Mouse (Mus musculus) limb, embryonic 14.5 days (tissue): ENCODE measurements around the gene Kmt5c. TPM values are rescaled to one million over a fixed set of nuclear protein-coding genes. Genes with fewer than 3 reads are reported as not detected.
"Not testable (repeated sequence)": the region's sequence is repeated elsewhere in the genome, so short reads cannot be mapped to it uniquely, and the experiment has no call there.

ENCODE experiments used
- ATAC-seq: fragments of 200-750 bp; cut with Nextera tagmentation; 2 replicates; pipeline ENCODE4 v1.8.0; 2017; ENCODE audit warnings: low read depth, moderate number of reproducible peaks, moderate TSS enrichment; ENCODE audit not compliant: low FRiP score
- DNase-seq: peaks from one replicate; pipeline ENCODE4 v3.0.0-alpha.2; 2015; ENCODE audit warnings: low spot score
- H3K27ac ChIP-seq: fragments of 300-500 bp; sonication (generic); replicated peaks from 2 replicates; pipeline ENCODE4 v1.5.1; 2014; ENCODE audit warnings: low read depth, mild to moderate bottlenecking, low read length, moderate library complexity, mixed read lengths
- H3K27me3 ChIP-seq: fragments of 300-500 bp; sonication (generic); 2 replicates; pipeline ENCODE4 v1.6.1; 2014; ENCODE audit warnings: low read length, mixed read lengths; ENCODE audit not compliant: control insufficient read depth, insufficient read depth
- H3K36me3 ChIP-seq: fragments of 300-500 bp; sonication (generic); 2 replicates; pipeline ENCODE4 v1.6.1; 2014; ENCODE audit warnings: mild to moderate bottlenecking, low read length, moderate library complexity, mixed read lengths; ENCODE audit not compliant: control insufficient read depth, insufficient read depth
- H3K4me1 ChIP-seq: fragments of 300-500 bp; sonication (generic); 2 replicates; pipeline ENCODE4 v1.6.1; 2014; ENCODE audit warnings: antibody characterized with exemption, low read length, mixed read lengths; ENCODE audit not compliant: control insufficient read depth, insufficient read depth
- H3K4me2 ChIP-seq: fragments of 300-500 bp; sonication (generic); replicated peaks from 2 replicates; pipeline ENCODE4 v1.6.1; 2014; ENCODE audit warnings: low read depth, mild to moderate bottlenecking, low read length, moderate library complexity; ENCODE audit not compliant: severe bottlenecking
- H3K4me3 ChIP-seq: fragments of 300-500 bp; sonication (generic); replicated peaks from 2 replicates; pipeline ENCODE4 v1.5.1; 2014; ENCODE audit warnings: low read length
- H3K9ac ChIP-seq: fragments of 300-500 bp; sonication (generic); 2 replicates; pipeline ENCODE4 v1.6.1; 2014; ENCODE audit warnings: mild to moderate bottlenecking, low read depth, low read length, moderate library complexity; ENCODE audit not compliant: severe bottlenecking
- H3K9me3 ChIP-seq: fragments of 300-500 bp; sonication (generic); 2 replicates; pipeline ENCODE4 v1.6.1; 2016; ENCODE audit warnings: low read length; ENCODE audit not compliant: control insufficient read depth
- POLR2A ChIP-seq: fragments of 200-500 bp; IDR thresholded peaks from 2 replicates; pipeline ENCODE4 v1.8.0; 2012; ENCODE audit warnings: inconsistent platforms, mild to moderate bottlenecking, moderate library complexity, borderline replicate concordance; ENCODE audit not compliant: insufficient read depth, insufficient read length; ENCODE audit errors: extremely low read depth
- WGBS: fragments of 180-500 bp; shearing (Covaris S2); extraction: QIAGEN DNeasy Blood & Tissue Kit; methylation state at CpG from one replicate; pipeline ENCODE4 v1.1.7; 2014; 5-methylcytosine and 5-hydroxymethylcytosine counted together
- polyA plus RNA-seq, 2 experiments: library from polyadenylated mRNA; depleted of rRNA in 1 of 2; stranded (reverse) in 1 of 2; unstranded in 1 of 2; fragments of >200 nt; fragmentation: Nextera tagmentation in 1 of 2; extraction: Ambion mirVana in 1 of 2; gene quantifications; 2 replicates each; pipeline versions ENCODE4 v1.2.1 to v1.2.3; 2012 to 2014

Kmt5c gene
- polyA plus RNA-seq, 2 experiments: 44.4 to 161 TPM

- peak within 1 kb of the TSS; percentile 92 for H3K27ac ChIP-seq
- H3K4me1 ChIP-seq: peaks cover 15% of the 10 kb centered on the region
- peak; percentile 99 for TF ChIP-seq POLR2A
- 2% methylated on average over 54 of the region's 54 CpGs for WGBS
- no peaks in the 10 kb centered on the region for H3K27me3 ChIP-seq
- H3K4me3 ChIP-seq: peak within 1 kb of the TSS; percentile 91
- DNase-seq: peak; percentile 98
- peaks cover 37% of the 10 kb centered on the region for H3K36me3 ChIP-seq
- peak within 1 kb of the TSS; percentile 83 for H3K4me2 ChIP-seq
- ATAC-seq: peak; percentile 91
- H3K9me3 ChIP-seq: no peaks in the 10 kb centered on the region
- H3K9ac ChIP-seq: peak within 1 kb of the TSS; percentile 97
Measured at GRCm38 (mm10) chr7:4792278-4793212, 52.6 kb downstream of the Kmt5c start, which contains the start of gene Rpl28. Gene Rpl28, plus strand, starts transcription at chr7:4792874.

GRCm38 (mm10) chr7:4793248-4793647, 53.3 kb downstream of the Kmt5c start:
- H3K27ac ChIP-seq: peak overlapping the region; percentile 92
- peaks cover 43% of the 10 kb centered on the region for H3K36me3 ChIP-seq
- H3K4me2 ChIP-seq: peak overlapping the region; percentile 83
- DNase-seq, H3K27me3 ChIP-seq, H3K9me3 ChIP-seq, ATAC-seq: not testable (repeated sequence)
- peak overlapping the region; percentile 91 for H3K4me3 ChIP-seq
- WGBS: under 1% methylated on average over 31 of the region's 31 CpGs
- H3K4me1 ChIP-seq: peaks cover 13% of the 10 kb centered on the region
- H3K9ac ChIP-seq: peak overlapping the region; percentile 97

- Histone ChIP-seq H3K27me3 (no peaks in the 10 kb centered on the region), H3K27ac (peak overlapping the region; percentile 92; the same call in 1 of the 2 replicates), H3K9ac (peak overlapping the region; percentile 97), H3K36me3 (peaks cover 43% of the 10 kb centered on the region), H3K9me3 (no peaks in the 10 kb centered on the region), H3K4me1 (peaks cover 9% of the 10 kb centered on the region; the same call in 1 of the 2 replicates), H3K4me2 (peak overlapping the region; percentile 83), H3K4me3 (peak overlapping the region; percentile 91)
- WGBS: 44% methylated on average over 4 of the region's 4 CpGs
- DNase-seq (no peak), ATAC-seq (no peak)
- TF ChIP-seq POLR2A: no peak
Measured at GRCm38 (mm10) chr7:4793674-4794073, 53.8 kb downstream of the Kmt5c start.

GRCm38 (mm10) chr7:4794631-4795168, 54.8 kb downstream of the Kmt5c start:
- WGBS: 87% methylated on average over 3 of the region's 3 CpGs
- H3K9me3 ChIP-seq: no peaks in the 10 kb centered on the region
- no peak overlapping the region for H3K4me3 ChIP-seq
- no peak for TF ChIP-seq POLR2A
- DNase-seq (no peak), ATAC-seq (no peak)
- no peaks in the 10 kb centered on the region for H3K27me3 ChIP-seq
- H3K9ac ChIP-seq: no peak overlapping the region
- H3K36me3 ChIP-seq: peaks cover 43% of the 10 kb centered on the region
- H3K4me1 ChIP-seq: peaks cover 9% of the 10 kb centered on the region; the same call in 1 of the 2 replicates
- no peak overlapping the region for H3K4me2 ChIP-seq
- H3K27ac ChIP-seq: no peak overlapping the region

GRCm38 (mm10) chr7:4795767-4796433, 56.0 kb downstream of the Kmt5c start:
- no peak overlapping the region for H3K9ac ChIP-seq
- H3K27me3 ChIP-seq: no peaks in the 10 kb centered on the region
- peaks cover 43% of the 10 kb centered on the region for H3K36me3 ChIP-seq
- peak; percentile 32 for DNase-seq
- ATAC-seq: 0 out of 2 replicates have a peak, but pooled peaks have one; percentile 3
- peaks cover 9% of the 10 kb centered on the region; the same call in 1 of the 2 replicates for H3K4me1 ChIP-seq
- H3K4me3 ChIP-seq: no peak overlapping the region
- WGBS: 68% methylated on average over 7 of the region's 7 CpGs
- H3K27ac ChIP-seq: no peak overlapping the region
- TF ChIP-seq POLR2A: no peak
- no peaks in the 10 kb centered on the region for H3K9me3 ChIP-seq
- no peak overlapping the region for H3K4me2 ChIP-seq

Other genes starting within 250 kb of the Kmt5c start
- gene Ppp1r12c, start 238.4 kb upstream of the Kmt5c start, polyA plus RNA-seq (2012; rRNA removed): 89.6 and 103 TPM in 2 replicates
- gene Ppp1r12c, start 238.4 kb upstream of the Kmt5c start, polyA plus RNA-seq (2014; fragmentation: Nextera tagmentation; extraction: Ambion mirVana): 59.1 and 68.6 TPM in 2 replicates
- 99.8 and 238 TPM in 2 replicates for gene Tnnt1, start 223.7 kb upstream of the Kmt5c start, polyA plus RNA-seq (2012; rRNA removed)
- gene Tnnt1, start 223.7 kb upstream of the Kmt5c start, polyA plus RNA-seq (2014; fragmentation: Nextera tagmentation; extraction: Ambion mirVana): 241 and 300 TPM in 2 replicates
- gene Tnni3, start 215.9 kb upstream of the Kmt5c start, polyA plus RNA-seq (2012; rRNA removed): 10.6 and 11.1 TPM in 2 replicates
- 2.8 and 2.9 TPM in 2 replicates for gene Tnni3, start 215.9 kb upstream of the Kmt5c start, polyA plus RNA-seq (2014; fragmentation: Nextera tagmentation; extraction: Ambion mirVana)
- gene Dnaaf3, start 207.7 kb upstream of the Kmt5c start, polyA plus RNA-seq (2012; rRNA removed): 8.3 and 9.5 TPM in 2 replicates
- gene Dnaaf3, start 207.7 kb upstream of the Kmt5c start, polyA plus RNA-seq (2014; fragmentation: Nextera tagmentation; extraction: Ambion mirVana): 0.61 and 1.1 TPM in 2 replicates
- 3.9 and 4.2 TPM in 2 replicates for gene Syt5, start 192.6 kb upstream of the Kmt5c start, polyA plus RNA-seq (2012; rRNA removed)
- gene Syt5, start 192.6 kb upstream of the Kmt5c start, polyA plus RNA-seq (2014; fragmentation: Nextera tagmentation; extraction: Ambion mirVana): 3.4 and 4.3 TPM in 2 replicates
- gene Ptprh, start 136.1 kb upstream of the Kmt5c start, polyA plus RNA-seq (2012; rRNA removed): 0.03 and 0.26 TPM in 2 replicates
- gene Ptprh, start 136.1 kb upstream of the Kmt5c start, polyA plus RNA-seq (2014; fragmentation: Nextera tagmentation; extraction: Ambion mirVana): not detected in 2 replicates
- gene Tmem86b, start 108.7 kb upstream of the Kmt5c start, polyA plus RNA-seq (2012; rRNA removed): 17.2 and 23.1 TPM in 2 replicates
- 1.4 and 2.3 TPM in 2 replicates for gene Tmem86b, start 108.7 kb upstream of the Kmt5c start, polyA plus RNA-seq (2014; fragmentation: Nextera tagmentation; extraction: Ambion mirVana)
- 86.9 and 112 TPM in 2 replicates for gene Ppp6r1, start 81.1 kb upstream of the Kmt5c start, polyA plus RNA-seq (2012; rRNA removed)
- 7.9 and 8.7 TPM in 2 replicates for gene Ppp6r1, start 81.1 kb upstream of the Kmt5c start, polyA plus RNA-seq (2014; fragmentation: Nextera tagmentation; extraction: Ambion mirVana)
- 55.6 and 72.9 TPM in 2 replicates for gene Hspbp1, start 55.0 kb upstream of the Kmt5c start, polyA plus RNA-seq (2012; rRNA removed)
- 77.5 and 82.5 TPM in 2 replicates for gene Hspbp1, start 55.0 kb upstream of the Kmt5c start, polyA plus RNA-seq (2014; fragmentation: Nextera tagmentation; extraction: Ambion mirVana)
- gene Brsk1, start 49.5 kb upstream of the Kmt5c start, polyA plus RNA-seq (2012; rRNA removed): 26.4 and 33.0 TPM in 2 replicates
- 1.3 and 1.7 TPM in 2 replicates for gene Brsk1, start 49.5 kb upstream of the Kmt5c start, polyA plus RNA-seq (2014; fragmentation: Nextera tagmentation; extraction: Ambion mirVana)
- 0.17 and 0.24 TPM in 2 replicates for gene Tmem150b, start 14.9 kb upstream of the Kmt5c start, polyA plus RNA-seq (2012; rRNA removed)
- 0.17 and 0.46 TPM in 2 replicates for gene Tmem150b, start 14.9 kb upstream of the Kmt5c start, polyA plus RNA-seq (2014; fragmentation: Nextera tagmentation; extraction: Ambion mirVana)
- 91.7 and 127 TPM in 2 replicates for gene Cox6b2, start 13.0 kb downstream of the Kmt5c start, polyA plus RNA-seq (2012; rRNA removed)
- 44.7 and 48.9 TPM in 2 replicates for gene Cox6b2, start 13.0 kb downstream of the Kmt5c start, polyA plus RNA-seq (2014; fragmentation: Nextera tagmentation; extraction: Ambion mirVana)
- 0.03 TPM in 1 of 2 replicates, not detected in the other for gene Fam71e2, start 31.2 kb downstream of the Kmt5c start, polyA plus RNA-seq (2012; rRNA removed)
- gene Fam71e2, start 31.2 kb downstream of the Kmt5c start, polyA plus RNA-seq (2014; fragmentation: Nextera tagmentation; extraction: Ambion mirVana): not detected in 2 replicates
- gene Il11, start 42.7 kb downstream of the Kmt5c start, polyA plus RNA-seq (2012; rRNA removed): 0.33 and 0.63 TPM in 2 replicates
- gene Il11, start 42.7 kb downstream of the Kmt5c start, polyA plus RNA-seq (2014; fragmentation: Nextera tagmentation; extraction: Ambion mirVana): 0.22 TPM in 1 of 2 replicates, not detected in the other
- not detected in 2 replicates for gene Tmem190, start 42.8 kb downstream of the Kmt5c start, polyA plus RNA-seq (2012; rRNA removed)
- not detected in 2 replicates for gene Tmem190, start 42.8 kb downstream of the Kmt5c start, polyA plus RNA-seq (2014; fragmentation: Nextera tagmentation; extraction: Ambion mirVana)
- 10.1 and 15.2 TPM in 2 replicates for gene Tmem238, start 49.5 kb downstream of the Kmt5c start, polyA plus RNA-seq (2012; rRNA removed)
- gene Tmem238, start 49.5 kb downstream of the Kmt5c start, polyA plus RNA-seq (2014; fragmentation: Nextera tagmentation; extraction: Ambion mirVana): 8.1 and 9.6 TPM in 2 replicates
- gene Rpl28, start 52.8 kb downstream of the Kmt5c start, polyA plus RNA-seq (2012; rRNA removed): 486 and 665 TPM in 2 replicates
- gene Rpl28, start 52.8 kb downstream of the Kmt5c start, polyA plus RNA-seq (2014; fragmentation: Nextera tagmentation; extraction: Ambion mirVana): 253 and 275 TPM in 2 replicates
- gene Ube2s, start 72.5 kb downstream of the Kmt5c start, polyA plus RNA-seq (2012; rRNA removed): 515 and 618 TPM in 2 replicates
- gene Ube2s, start 72.5 kb downstream of the Kmt5c start, polyA plus RNA-seq (2014; fragmentation: Nextera tagmentation; extraction: Ambion mirVana): 366 and 368 TPM in 2 replicates
- gene Shisa7, start 104.6 kb downstream of the Kmt5c start, polyA plus RNA-seq (2012; rRNA removed): 4.2 and 5.1 TPM in 2 replicates
- gene Shisa7, start 104.6 kb downstream of the Kmt5c start, polyA plus RNA-seq (2014; fragmentation: Nextera tagmentation; extraction: Ambion mirVana): 0.43 and 0.54 TPM in 2 replicates
- 7.4 and 11.0 TPM in 2 replicates for gene Isoc2b, start 130.1 kb downstream of the Kmt5c start, polyA plus RNA-seq (2012; rRNA removed)
- 9.7 and 9.9 TPM in 2 replicates for gene Isoc2b, start 130.1 kb downstream of the Kmt5c start, polyA plus RNA-seq (2014; fragmentation: Nextera tagmentation; extraction: Ambion mirVana)
- 13.6 and 16.7 TPM in 2 replicates for gene Isoc2a, start 137.0 kb downstream of the Kmt5c start, polyA plus RNA-seq (2012; rRNA removed)
- gene Isoc2a, start 137.0 kb downstream of the Kmt5c start, polyA plus RNA-seq (2014; fragmentation: Nextera tagmentation; extraction: Ambion mirVana): 1.1 and 1.3 TPM in 2 replicates
- gene Gm36210, start 166.4 kb downstream of the Kmt5c start, polyA plus RNA-seq (2012; rRNA removed): 0.15 and 0.22 TPM in 2 replicates
- gene Gm36210, start 166.4 kb downstream of the Kmt5c start, polyA plus RNA-seq (2014; fragmentation: Nextera tagmentation; extraction: Ambion mirVana): not detected in 2 replicates
- 13.4 and 22.3 TPM in 2 replicates for gene Zfp628, start 175.1 kb downstream of the Kmt5c start, polyA plus RNA-seq (2012; rRNA removed)
- 4.0 and 4.6 TPM in 2 replicates for gene Zfp628, start 175.1 kb downstream of the Kmt5c start, polyA plus RNA-seq (2014; fragmentation: Nextera tagmentation; extraction: Ambion mirVana)
- gene Nat14, start 181.9 kb downstream of the Kmt5c start, polyA plus RNA-seq (2012; rRNA removed): 7.6 and 10.0 TPM in 2 replicates
- gene Nat14, start 181.9 kb downstream of the Kmt5c start, polyA plus RNA-seq (2014; fragmentation: Nextera tagmentation; extraction: Ambion mirVana): 0.92 and 1.9 TPM in 2 replicates
- gene Ssc5d, start 185.7 kb downstream of the Kmt5c start, polyA plus RNA-seq (2012; rRNA removed): 38.1 and 48.4 TPM in 2 replicates
- 13.2 and 13.6 TPM in 2 replicates for gene Ssc5d, start 185.7 kb downstream of the Kmt5c start, polyA plus RNA-seq (2014; fragmentation: Nextera tagmentation; extraction: Ambion mirVana)
- 0.45 and 0.74 TPM in 2 replicates for gene Sbk2, start 224.3 kb downstream of the Kmt5c start, polyA plus RNA-seq (2012; rRNA removed)
- gene Sbk2, start 224.3 kb downstream of the Kmt5c start, polyA plus RNA-seq (2014; fragmentation: Nextera tagmentation; extraction: Ambion mirVana): 0.37 and 1.1 TPM in 2 replicates
- gene Sbk3, start 231.1 kb downstream of the Kmt5c start, polyA plus RNA-seq (2012; rRNA removed): 0.15 and 0.28 TPM in 2 replicates
- 0.06 and 0.12 TPM in 2 replicates for gene Sbk3, start 231.1 kb downstream of the Kmt5c start, polyA plus RNA-seq (2014; fragmentation: Nextera tagmentation; extraction: Ambion mirVana)